Comparison of ENCODE assay signal across 8 mouse cellular contexts in genomic region chr6:144782866-144783265, GRCm38 (mm10). TPM values are rescaled to one million over a fixed set of nuclear protein-coding genes. Genes with fewer than 3 reads are reported as not detected.
DNase-seq lines count a peak whose midpoint lies in the region; ATAC-seq and TF ChIP-seq lines count a peak whose summit lies in the region.

No protein-coding gene starts in this region.

- no peak overlapping the region for H3K9ac ChIP-seq in embryonic facial prominence, embryonic 15.5 days
- H3K9ac ChIP-seq in intestine, embryonic 14.5 days (ENCODE audit: low read length) = peak overlapping the region; percentile 67; the same call in 1 of the 2 replicates
- peak overlapping the region; percentile 81 for H3K9ac ChIP-seq in midbrain, embryonic 12.5 days (replicated peaks)

- peaks cover 11% of the 10 kb centered on the region for H3K4me1 ChIP-seq in embryonic facial prominence, embryonic 15.5 days
- peaks cover 16% of the 10 kb centered on the region; the same call in 1 of the 2 replicates for H3K4me1 ChIP-seq in intestine, embryonic 14.5 days (replicated peaks; ENCODE audit: control insufficient read depth, insufficient read depth, low read length)
- peaks cover 16% of the 10 kb centered on the region for H3K4me1 ChIP-seq in midbrain, embryonic 12.5 days

- peak; percentile 29 to 33 for DNase-seq in left cerebral cortex, adult 2 months (ENCODE audit: extremely low spot score in 1 of 2, low spot score in 2 of 2)
- DNase-seq in left cerebral cortex, postnatal 4 days = no peak
- peak; percentile 55 for DNase-seq in intestine, embryonic 14.5 days (ENCODE audit: low spot score)
- no peak for DNase-seq in thymus, postnatal 25 days
- DNase-seq in frontal cortex, postnatal 10 days (ENCODE audit: low spot score in 2 of 2) = no peak

- peaks cover 16% of the 10 kb centered on the region for H3K27me3 ChIP-seq in embryonic facial prominence, embryonic 15.5 days
- H3K27me3 ChIP-seq in intestine, embryonic 14.5 days (replicated peaks; ENCODE audit: control insufficient read depth, insufficient read depth, low read length) = no peaks in the 10 kb centered on the region
- peaks cover 24% of the 10 kb centered on the region for H3K27me3 ChIP-seq in midbrain, embryonic 12.5 days

- H3K9me3 ChIP-seq in embryonic facial prominence, embryonic 15.5 days (replicated peaks) = no peaks in the 10 kb centered on the region
- no peaks in the 10 kb centered on the region for H3K9me3 ChIP-seq in intestine, embryonic 14.5 days (ENCODE audit: control insufficient read depth, low read length)
- no peaks in the 10 kb centered on the region for H3K9me3 ChIP-seq in midbrain, embryonic 12.5 days

- intact Hi-C loops in left cerebral cortex, adult 2 months (cut with DNase I) = no loop called here
- intact Hi-C loops in left cerebral cortex, postnatal 4 days (cut with DNase I) = no loop called here

- H3K27ac ChIP-seq in left cerebral cortex, adult 2 months = peak overlapping the region; percentile 65; the same call in 1 of the 2 replicates
- H3K27ac ChIP-seq in embryonic facial prominence, embryonic 15.5 days (replicated peaks) = no peak overlapping the region
- H3K27ac ChIP-seq in intestine, embryonic 14.5 days (ENCODE audit: low read depth) = no peak overlapping the region
- H3K27ac ChIP-seq in midbrain, embryonic 12.5 days (replicated peaks) = no peak overlapping the region

- no peak for ATAC-seq in embryonic facial prominence, embryonic 15.5 days (ENCODE audit: insufficient number of reproducible peaks, low FRiP score, low TSS enrichment, low read depth)
- no peak for ATAC-seq in intestine, embryonic 14.5 days (replicated peaks; ENCODE audit: low FRiP score, low TSS enrichment, low read depth)
- no peak for ATAC-seq in midbrain, embryonic 12.5 days (ENCODE audit: low FRiP score, low read depth)
- no peak for ATAC-seq in cerebellum, adult (ENCODE audit: insufficient number of reproducible peaks, low FRiP score, low TSS enrichment)

- H3K4me3 ChIP-seq in left cerebral cortex, adult 2 months = peak overlapping the region; percentile 59
- H3K4me3 ChIP-seq in embryonic facial prominence, embryonic 15.5 days (replicated peaks) = peak overlapping the region; percentile 64
- H3K4me3 ChIP-seq in intestine, embryonic 14.5 days (ENCODE audit: low read depth, low read length) = peak overlapping the region; percentile 71
- peak overlapping the region; percentile 73 for H3K4me3 ChIP-seq in midbrain, embryonic 12.5 days

- H3K36me3 ChIP-seq in embryonic facial prominence, embryonic 15.5 days = no peaks in the 10 kb centered on the region
- H3K36me3 ChIP-seq in intestine, embryonic 14.5 days (ENCODE audit: control insufficient read depth, insufficient read depth, low read length) = no peaks in the 10 kb centered on the region
- no peaks in the 10 kb centered on the region for H3K36me3 ChIP-seq in midbrain, embryonic 12.5 days

- WGBS in embryonic facial prominence, embryonic 15.5 days = 13% methylated on average over 12 of the region's 12 CpGs
- 21% methylated on average over 12 of the region's 12 CpGs for WGBS in intestine, embryonic 14.5 days
- 3% methylated on average over 12 of the region's 12 CpGs for WGBS in midbrain, embryonic 12.5 days

- H3K4me2 ChIP-seq in embryonic facial prominence, embryonic 15.5 days (replicated peaks) = peak overlapping the region; percentile 98
- H3K4me2 ChIP-seq in intestine, embryonic 14.5 days (ENCODE audit: low read length) = peak overlapping the region; percentile 76
- H3K4me2 ChIP-seq in midbrain, embryonic 12.5 days (replicated peaks) = peak overlapping the region; percentile 87

- no peak for TF ChIP-seq CTCF in left cerebral cortex, adult 2 months (IDR thresholded peaks at IDR 0.05)

RNA-seq across cellular contexts. Expression of gene Sox5, which starts 1.1 kb away (rescaled TPM):
- total RNA-seq in left cerebral cortex, adult 2 months (2021) = 10 to 100 TPM; 61.5 to 63.3 TPM
- 100 to 1,000 TPM; 138 to 165 TPM for total RNA-seq in left cerebral cortex, postnatal 4 days (2021)
- 15.7 and 20.5 TPM in 2 replicates for polyA plus RNA-seq in embryonic facial prominence, embryonic 15.5 days (2015; fragmentation: Nextera tagmentation; extraction: Ambion mirVana)
- 17.2 and 20.5 TPM in 2 replicates for polyA plus RNA-seq in intestine, embryonic 14.5 days (2014; fragmentation: Nextera tagmentation; extraction: Ambion mirVana)
- polyA plus RNA-seq in midbrain, embryonic 12.5 days (2016; fragmentation: Nextera tagmentation; extraction: Ambion mirVana) = 39.2 and 46.8 TPM in 2 replicates

Comparison
In these comparisons a context has a peak if more than half of its experiments do, and no peak if none do; other contexts are left out.
1. DNase-seq: peak in left cerebral cortex, adult 2 months (2 of 2) and intestine, embryonic 14.5 days (single experiment); none in left cerebral cortex, postnatal 4 days (single experiment), thymus, postnatal 25 days (single experiment) and frontal cortex, postnatal 10 days (0 of 2).
2. Peak in every context shown above with its lines, with median percentiles within 50 percentile points of each other: H3K4me3 ChIP-seq and H3K4me2 ChIP-seq.